Mouse (Mus musculus) brain, embryonic 14.5 days (tissue): Measurements from ENCODE around the gene Wfdc11. TPM values are rescaled to one million over a fixed set of nuclear protein-coding genes. Genes with fewer than 3 reads are reported as not detected.

ENCODE experiments used
- DNase-seq: peaks from one replicate; pipeline ENCODE4 v3.0.0-alpha.2; 2011; ENCODE audit warnings: low read depth
- CTCF ChIP-seq: fragments of 200-500 bp; IDR thresholded peaks from 2 replicates; pipeline ENCODE4 v1.5.1; 2012; ENCODE audit warnings: inconsistent platforms, mild to moderate bottlenecking, moderate library complexity, borderline replicate concordance; ENCODE audit not compliant: insufficient read depth, insufficient read length; ENCODE audit errors: extremely low read depth
- POLR2A ChIP-seq: fragments of 200-500 bp; IDR thresholded peaks from 2 replicates; pipeline ENCODE4 v1.6.1; 2012; ENCODE audit warnings: mild to moderate bottlenecking, inconsistent platforms, borderline replicate concordance; ENCODE audit not compliant: poor library complexity, insufficient read depth, insufficient read length, severe bottlenecking; ENCODE audit errors: extremely low read depth
- polyA plus RNA-seq: library from polyadenylated mRNA; depleted of rRNA; stranded (reverse); fragments of >200 nt; gene quantifications from 2 replicates; pipeline ENCODE4 v1.2.3, GENCODE M21; 2012

The Wfdc11 gene
- polyA plus RNA-seq, 1 experiment: not detected

DNA sequence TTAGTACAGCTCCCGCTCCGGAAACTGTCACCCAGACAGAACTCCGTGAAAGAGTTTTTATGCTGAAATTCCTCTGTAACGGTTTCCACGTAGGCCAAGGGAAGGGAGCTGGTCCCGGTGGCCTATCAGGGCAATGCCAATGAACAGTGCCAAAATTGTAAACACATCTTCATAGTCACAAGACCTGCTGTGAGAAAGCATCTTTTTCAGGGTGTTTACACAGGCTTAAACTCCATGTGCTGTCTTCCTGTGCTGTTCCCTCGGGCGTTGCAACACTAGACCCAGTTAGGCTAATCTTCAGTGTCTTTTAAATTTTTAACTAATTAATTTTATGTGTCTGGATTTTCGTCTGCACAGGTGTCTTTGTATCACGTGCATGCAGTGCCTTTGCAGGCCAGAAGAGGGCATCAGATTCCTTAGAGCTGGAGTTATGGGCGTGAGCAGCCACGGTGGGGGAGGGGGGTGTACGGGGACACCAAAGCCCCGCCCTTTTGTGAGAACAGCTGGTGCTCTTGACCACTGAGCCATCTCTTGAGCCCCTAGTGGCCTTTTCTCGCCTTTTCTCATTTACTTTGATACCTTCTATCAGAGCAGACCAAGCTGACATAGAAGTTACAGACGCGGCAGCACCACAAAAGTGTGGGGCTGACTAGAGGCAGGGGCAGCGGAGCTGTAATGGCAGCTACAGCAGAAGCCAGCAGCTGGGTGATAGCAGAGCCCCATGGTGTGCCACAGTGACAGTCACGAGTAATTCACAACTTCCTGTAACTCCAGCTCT lies 5.2 kb upstream of the Wfdc11 start:
- peak; percentile 83 for DNase-seq
- TF ChIP-seq POLR2A (no peak), CTCF (peak; percentile 75)

DNA sequence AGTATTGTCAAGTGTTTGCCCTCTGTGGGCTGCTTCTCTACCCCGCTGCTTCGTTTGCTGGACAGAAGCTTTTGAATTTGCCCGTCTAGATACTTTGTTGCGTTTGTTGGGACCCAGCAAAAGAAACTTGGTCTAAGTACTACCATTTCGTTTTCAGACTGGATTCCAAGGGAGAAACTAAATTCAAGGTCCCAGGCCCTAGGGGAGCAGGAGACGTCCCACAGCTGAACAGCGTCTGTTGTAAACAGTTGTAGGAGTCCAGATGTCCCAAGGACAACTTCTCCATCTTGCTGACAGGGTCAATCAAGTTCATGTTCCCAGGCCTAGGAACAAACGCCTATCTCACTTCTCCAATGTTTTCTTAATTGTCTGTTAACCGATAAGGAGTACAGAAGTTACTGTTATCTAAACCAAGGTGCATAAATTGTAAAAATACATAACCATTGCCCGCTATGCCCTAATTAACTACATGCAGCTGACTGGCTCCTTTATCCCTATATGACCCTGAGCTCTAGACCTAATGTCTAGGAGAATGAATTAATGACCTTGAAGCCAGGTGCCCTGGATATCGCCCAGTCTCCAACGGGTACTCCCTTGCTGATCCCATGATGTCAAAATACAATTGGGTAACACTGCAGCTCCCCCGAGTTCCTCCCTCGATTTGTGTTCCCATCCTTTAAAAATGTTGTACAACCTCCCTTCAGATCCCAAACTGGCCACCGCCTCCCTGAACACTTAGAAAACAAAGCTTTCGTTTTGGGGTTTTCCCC lies 3.2 kb upstream of the Wfdc11 start:
- TF ChIP-seq CTCF: no peak
- TF ChIP-seq POLR2A: no peak
- no peak for DNase-seq

DNA sequence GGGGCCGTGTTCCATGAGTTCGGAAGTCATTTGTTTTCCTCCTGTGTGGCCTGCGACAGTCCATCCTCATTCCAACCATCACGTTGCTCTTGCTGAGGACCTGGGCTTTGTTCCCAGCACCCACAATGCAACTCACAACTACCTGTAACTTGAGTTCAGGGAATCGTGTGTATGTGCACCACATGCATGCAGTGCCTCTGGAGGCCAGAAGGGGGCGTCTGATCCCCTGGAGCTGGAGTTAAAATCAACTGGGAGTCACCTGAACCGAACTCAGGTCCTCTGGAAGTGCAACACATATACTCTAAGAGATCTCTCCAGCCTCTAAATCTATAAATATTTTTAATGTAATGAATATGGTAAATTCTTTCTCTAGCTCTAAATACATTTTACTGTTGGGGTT lies 2.2 kb upstream of the Wfdc11 start:
- no peak for DNase-seq

DNA sequence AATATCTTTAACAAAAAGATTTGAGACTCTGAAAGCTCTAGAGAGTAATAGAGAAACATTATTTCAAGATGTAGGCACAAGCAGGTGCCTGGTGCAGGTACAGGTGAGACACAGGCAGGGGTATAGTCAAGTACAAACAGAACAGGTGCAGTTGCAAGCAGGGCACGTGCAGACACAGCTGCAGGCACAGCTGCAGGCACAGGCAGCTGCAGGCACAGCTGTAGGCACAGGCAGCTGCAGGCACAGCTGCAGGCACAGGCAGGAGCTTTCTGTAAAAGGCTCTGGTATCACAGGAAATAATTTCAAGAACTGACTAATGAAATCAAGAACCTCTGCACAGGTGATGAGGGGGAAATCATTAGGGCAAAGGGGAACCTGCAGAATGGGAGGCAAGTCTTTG lies 2.9 kb downstream of the Wfdc11 start:
- no peak for TF ChIP-seq CTCF
- DNase-seq: no peak

More for the DNA sequence above, 2.2 kb upstream of the Wfdc11 start:
- TF ChIP-seq CTCF: peak; percentile 34; the same call in 1 of the 2 replicates
- no peak for TF ChIP-seq POLR2A

DNA sequence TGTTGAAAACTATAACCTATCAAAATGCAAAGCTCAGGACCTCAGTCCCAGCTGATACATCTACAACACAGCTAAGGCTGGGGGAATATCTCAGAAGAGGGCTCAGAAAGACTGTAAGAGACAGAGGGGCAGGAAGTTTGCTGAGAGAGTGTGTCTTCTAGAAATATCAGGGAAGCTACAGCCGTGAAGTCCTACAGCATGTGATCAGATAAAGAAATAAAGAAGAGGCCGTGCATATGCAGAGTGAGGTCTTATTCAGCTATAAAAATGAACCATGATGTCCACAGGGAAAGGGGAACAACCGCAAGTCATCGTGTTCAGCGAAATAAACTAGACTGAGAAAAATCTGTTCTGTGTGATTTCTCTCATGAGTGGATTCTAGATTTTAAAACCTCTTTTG lies 3.6 kb downstream of the Wfdc11 start:
- DNase-seq: no peak
- TF ChIP-seq POLR2A (no peak), CTCF (no peak)

DNA sequence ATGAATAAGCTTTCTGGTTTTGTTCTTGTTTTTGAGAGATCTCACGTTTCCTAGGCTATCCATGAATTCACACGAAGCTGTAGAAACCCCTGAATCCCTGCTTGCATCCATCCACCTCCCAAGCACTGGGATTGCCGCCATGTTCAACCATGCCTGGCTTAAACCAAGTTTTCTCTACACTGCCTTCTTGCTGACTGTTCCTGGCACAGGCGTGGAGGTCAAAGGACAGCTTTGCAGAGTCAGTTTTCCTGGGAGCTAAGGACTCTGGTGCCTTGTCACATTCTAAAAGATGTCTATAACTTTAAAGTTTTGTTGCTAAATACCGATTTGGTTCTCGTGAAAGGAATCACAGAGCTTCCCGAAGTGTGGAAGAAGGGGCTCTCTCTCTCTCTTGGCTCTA lies 9.0 kb downstream of the Wfdc11 start:
- TF ChIP-seq POLR2A (no peak), CTCF (no peak)
- no peak for DNase-seq

DNA sequence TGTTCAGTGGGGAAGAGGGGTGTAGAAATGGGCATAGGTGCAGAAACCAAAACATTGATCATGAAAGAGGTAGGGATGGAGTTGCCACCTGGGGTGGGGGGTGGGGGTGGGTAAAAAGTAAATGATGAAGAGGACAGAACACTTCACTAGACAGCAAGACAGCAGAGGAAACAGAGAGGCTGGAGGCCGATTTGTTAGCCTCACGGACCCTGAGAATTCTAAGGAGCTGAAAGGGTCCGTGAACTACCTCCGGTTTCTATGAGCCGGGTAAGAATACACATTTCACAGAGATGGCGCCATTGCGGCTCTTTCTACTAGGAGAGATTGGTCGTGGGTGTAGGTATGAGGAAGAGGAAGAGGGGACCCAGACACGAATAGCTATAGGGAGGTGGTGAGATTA lies 17.4 kb downstream of the Wfdc11 start, which contains the start of gene Wfdc9:
Gene Wfdc9 (minus strand): TSS at position 101 of the 400 bp plus-strand sequence.
- no peak for DNase-seq
- no peak for TF ChIP-seq CTCF
- no peak for TF ChIP-seq POLR2A

DNA sequence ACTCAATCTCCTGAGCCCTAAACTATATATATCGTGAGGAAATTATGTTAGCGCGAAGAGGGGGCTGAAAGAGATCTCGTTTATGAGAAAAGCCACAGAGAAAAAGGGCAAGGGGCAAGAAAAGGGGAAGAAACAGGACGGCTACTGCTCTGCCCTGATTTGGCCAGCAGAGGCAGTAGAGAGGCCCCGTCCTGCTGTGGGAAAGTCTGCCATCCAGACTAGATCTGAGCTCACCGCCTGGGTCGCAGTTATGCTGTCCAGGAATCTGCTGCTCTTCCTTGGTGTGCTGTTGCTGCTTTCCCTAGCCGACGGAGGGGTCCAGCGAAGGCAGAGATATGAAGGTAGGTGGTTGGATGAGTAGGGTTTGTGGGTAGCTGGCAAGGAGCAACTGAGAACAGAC lies 18.0 kb downstream of the Wfdc11 start, which contains the start of gene Wfdc10:
Gene Wfdc10 (plus strand): TSS at position 189 of the 400 bp plus-strand sequence.
- TF ChIP-seq POLR2A (no peak), CTCF (peak; percentile 94)
- peak; percentile 43 for DNase-seq

DNA sequence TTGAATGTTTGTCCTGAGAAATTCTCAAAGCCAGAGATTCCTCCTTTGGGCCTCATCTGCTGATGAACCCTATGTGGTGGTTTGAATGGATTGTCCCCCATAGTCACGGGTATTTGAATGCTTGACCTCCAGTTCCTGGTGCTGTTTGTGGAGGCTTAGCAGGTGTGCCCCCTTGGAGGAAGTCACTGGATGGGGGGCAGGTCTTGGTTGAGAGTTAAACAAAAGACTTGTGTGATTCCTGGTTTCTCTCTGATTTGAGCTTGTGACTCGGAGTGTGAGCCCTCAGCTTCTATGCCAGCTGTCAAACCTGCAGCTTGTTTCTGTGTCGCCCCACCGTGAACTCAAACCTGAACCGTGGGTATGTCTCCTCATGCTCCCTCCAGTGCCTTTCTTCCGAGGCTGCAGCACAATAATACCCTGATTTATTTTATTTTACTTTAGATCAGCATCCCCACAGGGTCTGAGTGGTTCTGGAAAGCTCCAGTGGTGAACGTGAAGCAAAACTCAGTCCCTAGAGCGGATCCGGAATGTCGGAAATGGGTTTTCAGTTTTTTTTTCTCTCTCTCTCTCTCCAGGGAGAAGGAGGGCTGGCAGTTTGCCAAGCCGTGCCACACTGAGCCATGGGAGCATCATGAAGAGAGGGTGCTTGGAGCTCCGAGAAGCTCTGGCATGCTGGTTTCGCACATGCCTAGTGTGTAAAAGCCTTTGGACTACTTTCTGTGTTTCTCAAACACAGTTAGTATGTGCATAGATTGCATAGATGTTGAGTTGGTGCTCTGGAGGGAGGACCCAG lies 31.8 kb downstream of the Wfdc11 start:
- peak; percentile 28 for DNase-seq
- TF ChIP-seq CTCF (no peak), POLR2A (no peak)

DNA sequence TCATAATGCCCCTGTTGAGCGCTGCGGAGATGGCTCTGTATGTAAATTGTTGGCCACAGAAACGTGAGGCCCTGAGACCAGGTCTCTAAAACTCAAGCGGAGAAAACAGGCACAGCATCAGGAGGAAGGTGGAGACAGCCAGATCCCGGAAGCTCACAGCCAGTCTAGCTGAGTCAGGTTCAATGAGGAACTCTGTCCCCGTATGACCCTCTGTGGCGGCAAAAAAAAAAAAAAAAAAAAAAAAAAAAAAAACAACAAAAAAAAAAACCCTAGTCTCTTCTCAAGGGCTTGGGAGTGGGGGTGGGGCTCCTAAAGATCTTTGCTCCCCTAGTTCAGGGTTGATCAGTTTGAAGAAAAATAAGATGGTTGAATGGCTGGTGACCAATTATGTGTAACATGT lies 32.8 kb downstream of the Wfdc11 start:
- DNase-seq: no peak
- TF ChIP-seq POLR2A (no peak), CTCF (no peak)

DNA sequence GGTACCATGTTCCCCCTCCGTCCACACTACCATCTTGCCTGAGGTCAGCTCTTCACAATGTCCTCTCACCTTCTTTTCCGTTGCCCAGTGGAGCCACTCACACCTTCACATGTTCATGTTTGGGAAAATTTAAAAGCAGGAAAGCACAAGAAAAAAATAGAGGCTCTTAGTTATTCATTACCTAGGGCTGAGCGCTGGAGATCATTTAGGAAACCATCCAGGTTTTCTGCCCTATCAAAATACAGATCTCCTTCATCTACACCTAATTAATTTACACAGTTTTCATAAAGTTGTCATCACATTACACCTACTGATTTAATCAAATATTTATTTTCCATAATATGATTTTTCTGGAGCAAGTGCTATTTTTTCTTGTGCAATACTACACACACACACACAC lies 35.2 kb downstream of the Wfdc11 start, which contains the start of gene Wfdc16:
Gene Wfdc16 (minus strand): TSS at position 101 of the 400 bp plus-strand sequence.
- TF ChIP-seq POLR2A (no peak), CTCF (no peak)

DNA sequence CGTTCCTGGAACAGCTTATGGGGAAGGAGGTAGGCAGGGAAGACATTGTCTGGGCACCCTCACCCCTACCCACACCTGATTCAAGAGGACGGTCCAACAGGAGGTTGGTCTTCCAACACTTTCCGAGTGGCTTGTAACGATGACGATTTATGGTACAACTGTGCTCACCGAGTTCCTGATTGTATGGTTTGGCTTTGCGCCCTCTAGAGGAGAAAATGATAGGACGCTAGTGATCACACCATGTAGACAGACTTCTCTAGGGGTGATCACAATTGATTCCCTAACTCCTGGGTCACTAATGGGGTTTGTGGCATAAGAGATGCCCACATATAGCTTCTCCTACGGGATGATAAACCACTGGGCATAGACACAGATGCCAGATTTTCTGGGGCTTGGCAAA lies 38.6 kb downstream of the Wfdc11 start:
- DNase-seq: no peak
- TF ChIP-seq POLR2A: no peak
- peak; percentile 29; the same call in 1 of the 2 replicates for TF ChIP-seq CTCF

More for the DNA sequence above, 35.2 kb downstream of the Wfdc11 start, which contains the start of gene Wfdc16:
- no peak for DNase-seq
